Comparison of ENCODE assay signal across 10 mouse cellular contexts in genomic region chr16:32688770-32689169, GRCm38 (mm10). TPM values are rescaled to one million over a fixed set of nuclear protein-coding genes. Genes with fewer than 3 reads are reported as not detected.
DNase-seq lines count a peak whose midpoint lies in the region; ATAC-seq lines count a peak whose summit lies in the region.
"Had no signal": no experiment of that assay in that cellular context is flagged by ENCODE, and none has a peak within 500 bp of the region (broad histone marks: within the 10 kb centered on the region; RNA-seq: fewer than 3 reads in every experiment).

No protein-coding gene starts in this region.

- peak; percentile 61 for ATAC-seq in common myeloid progenitor, adult 5-6 weeks (replicated peaks; ENCODE audit: low read depth, poor library complexity, severe bottlenecking)
- ATAC-seq in liver, embryonic 13.5 days (ENCODE audit: low read depth) = peak; percentile 64

- no peaks in the 10 kb centered on the region for H3K27me3 ChIP-seq in liver, embryonic 13.5 days
- no peaks in the 10 kb centered on the region for H3K27me3 ChIP-seq in embryonic facial prominence, embryonic 10.5 days (replicated peaks; ENCODE audit: low read depth, poor library complexity, severe bottlenecking)
- H3K27me3 ChIP-seq: neural tube, embryonic 12.5 days had no signal

- 28% methylated on average over 4 of the region's 4 CpGs for WGBS in liver, embryonic 13.5 days (ENCODE audit: insufficient replicate concordance)
- 82% methylated on average over 4 of the region's 4 CpGs for WGBS in embryonic facial prominence, embryonic 10.5 days

- DNase-seq in adrenal gland, postnatal 10 days = peak; percentile 58
- DNase-seq in adrenal gland, adult 8-10 months = no peak
- DNase-seq in 3T3-L1 (ENCODE audit: low read depth, low spot score) = peak; percentile 50
- DNase-seq in liver, embryonic 13.5 days = no peak
- DNase-seq in embryonic facial prominence, embryonic 10.5 days (ENCODE audit: low spot score) = no peak
- no peak for DNase-seq in heart, adult 18-20 months
- DNase-seq in kidney, adult 8-10 months = no peak

- H3K4me1 ChIP-seq in liver, embryonic 13.5 days (replicated peaks) = peaks cover 16% of the 10 kb centered on the region
- no peaks in the 10 kb centered on the region; the same call in 1 of the 2 replicates for H3K4me1 ChIP-seq in embryonic facial prominence, embryonic 10.5 days

- H3K9ac ChIP-seq in liver, embryonic 13.5 days = no peak overlapping the region
- H3K9ac ChIP-seq: lung, embryonic 14.5 days; neural tube, embryonic 12.5 days had no signal

- H3K4me2 ChIP-seq in liver, embryonic 13.5 days = no peak overlapping the region; the same call in 1 of the 2 replicates
- H3K4me2 ChIP-seq: lung, embryonic 14.5 days; neural tube, embryonic 12.5 days had no signal

- no peak overlapping the region for H3K4me3 ChIP-seq in liver, embryonic 13.5 days (replicated peaks)
- no peak overlapping the region for H3K4me3 ChIP-seq in embryonic facial prominence, embryonic 10.5 days
- H3K4me3 ChIP-seq: neural tube, embryonic 12.5 days had no signal

- H3K9me3 ChIP-seq in liver, embryonic 13.5 days (replicated peaks) = no peaks in the 10 kb centered on the region
- H3K9me3 ChIP-seq in embryonic facial prominence, embryonic 10.5 days = no peaks in the 10 kb centered on the region
- H3K9me3 ChIP-seq: neural tube, embryonic 12.5 days had no signal

- no peaks in the 10 kb centered on the region for H3K36me3 ChIP-seq in liver, embryonic 13.5 days
- no peaks in the 10 kb centered on the region for H3K36me3 ChIP-seq in embryonic facial prominence, embryonic 10.5 days (replicated peaks)
- H3K36me3 ChIP-seq: neural tube, embryonic 12.5 days had no signal

- peak overlapping the region; percentile 48 for H3K27ac ChIP-seq in liver, embryonic 13.5 days
- H3K27ac ChIP-seq in embryonic facial prominence, embryonic 10.5 days (replicated peaks) = no peak overlapping the region
- H3K27ac ChIP-seq: neural tube, embryonic 12.5 days had no signal

RNA-seq across cellular contexts. Expression of gene Tnk2, which starts 45.1 kb away (rescaled TPM):
- 10 to 100 TPM; 45.1 to 85.2 TPM for total RNA-seq in adrenal gland, postnatal 10 days (2021)
- total RNA-seq in adrenal gland, adult 8-10 months (2022) = 10 to 100 TPM; 33.0 to 66.6 (median 48.3) TPM
- total RNA-seq in common myeloid progenitor, adult 5-6 weeks (2017) = 11.7 and 13.4 TPM in 2 replicates
- polyA plus RNA-seq in liver, embryonic 13.5 days (2015; fragmentation: Nextera tagmentation; extraction: Ambion mirVana) = 4.2 and 4.9 TPM in 2 replicates
- 8.6 and 8.7 TPM in 2 replicates for polyA plus RNA-seq in embryonic facial prominence, embryonic 10.5 days (2016; fragmentation: Nextera tagmentation; extraction: Ambion mirVana)
- 10 to 100 TPM; 20.5 to 22.0 TPM for total RNA-seq in heart, adult 18-20 months (2021)

RNA-seq across cellular contexts. Expression of gene Muc4, which starts 46.9 kb away (rescaled TPM):
- total RNA-seq in adrenal gland, postnatal 10 days (2021) = under 1 TPM; 0.12 to 0.27 TPM
- total RNA-seq in adrenal gland, adult 8-10 months (2022) = not detected
- total RNA-seq in common myeloid progenitor, adult 5-6 weeks (2017) = not detected in 2 replicates
- 0.54 and 0.67 TPM in 2 replicates for polyA plus RNA-seq in liver, embryonic 13.5 days (2015; fragmentation: Nextera tagmentation; extraction: Ambion mirVana)
- 0.26 and 0.29 TPM in 2 replicates for polyA plus RNA-seq in embryonic facial prominence, embryonic 10.5 days (2016; fragmentation: Nextera tagmentation; extraction: Ambion mirVana)
- under 1 TPM; 0.35 to 0.44 TPM for total RNA-seq in heart, adult 18-20 months (2021)

Comparison
In these comparisons a context has a peak if more than half of its experiments do, and no peak if none do; other contexts are left out.
1. DNase-seq: peak in adrenal gland, postnatal 10 days (single experiment) and 3T3-L1 (single experiment); none in adrenal gland, adult 8-10 months (single experiment), liver, embryonic 13.5 days (single experiment), embryonic facial prominence, embryonic 10.5 days (single experiment), heart, adult 18-20 months (0 of 2) and kidney, adult 8-10 months (0 of 2).